Mouse (Mus musculus) lung, postnatal 0 days (tissue): ENCODE measurements around the gene Dync1i2.

ENCODE experiments used
- CTCF ChIP-seq: IDR thresholded peaks from 2 replicates; pipeline ENCODE4 v1.5.1; 2016; ENCODE audit warnings: antibody characterized with exemption, mild to moderate bottlenecking
- EP300 ChIP-seq: IDR thresholded peaks from 2 replicates; pipeline ENCODE4 v1.6.1; 2016; ENCODE audit warnings: antibody characterized with exemption, mild to moderate bottlenecking, control low read depth

- TF ChIP-seq CTCF (no peak), EP300 (no peak)
Measured at GRCm38 (mm10) chr2:71198907-71199306, 12.6 kb upstream of the Dync1i2 start.
